Mouse (Mus musculus): ENCODE results near the gene Rspo1.
A peak's percentile ranks its signal among the peaks of the same experiment; 100 is the strongest.

Rspo1 gene

DNA sequence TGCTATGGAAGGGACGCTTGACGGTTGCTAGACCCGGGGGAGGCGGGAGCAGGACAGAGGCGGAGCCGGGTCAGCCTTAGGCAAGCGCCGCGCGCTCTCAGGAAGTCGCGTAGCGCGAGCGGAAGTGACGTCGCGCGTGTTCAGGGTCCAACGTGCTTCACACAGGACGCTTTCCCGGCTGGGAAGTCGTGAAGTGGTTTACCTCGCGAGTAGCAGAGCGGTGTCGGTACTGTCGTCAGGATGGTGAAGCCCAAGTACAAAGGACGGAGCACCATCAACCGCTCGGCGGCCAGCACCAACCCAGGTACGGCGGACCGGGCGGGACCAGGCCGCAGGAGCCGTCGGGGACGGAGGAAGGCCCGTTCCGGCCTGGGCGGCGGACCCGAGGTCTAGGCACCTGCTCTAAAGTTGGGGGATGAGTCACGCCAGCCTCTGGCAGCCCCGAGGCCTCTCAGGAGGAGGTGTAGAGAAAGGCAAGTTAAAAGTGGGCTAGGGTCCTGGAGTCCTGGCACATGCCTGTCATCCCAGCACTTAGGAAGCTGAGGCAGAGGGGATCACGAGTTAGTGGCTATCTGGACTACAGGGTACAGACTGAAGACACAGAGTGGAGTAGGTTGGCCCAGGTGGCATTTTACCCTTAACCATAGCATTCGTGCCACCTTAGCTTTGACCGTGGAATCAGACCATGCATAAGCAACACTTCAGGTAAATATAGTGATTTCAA is 43.8 kb downstream of the Rspo1 start:
- peak; percentile 100 for DNase-seq (ENCODE audit: low spot score)

DNA sequence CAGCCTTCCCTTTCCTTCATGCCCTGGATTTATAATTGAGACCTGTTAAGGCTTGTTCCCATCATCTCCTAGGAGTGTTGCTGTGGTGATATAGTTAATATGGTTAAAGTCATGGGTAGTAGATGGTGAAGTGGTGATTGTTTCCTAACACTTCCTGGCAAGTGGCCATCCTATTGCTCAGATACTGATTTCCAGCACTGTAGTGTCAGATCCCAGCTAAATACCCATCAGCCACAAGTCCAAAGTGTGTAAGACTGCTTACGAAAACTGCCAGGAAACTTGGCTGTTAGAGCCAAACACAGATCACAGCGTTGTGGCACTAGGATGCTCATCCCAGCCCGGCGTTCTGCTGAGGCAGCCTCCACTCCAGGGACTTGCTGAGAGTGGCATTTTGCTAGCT is 48.1 kb downstream of the Rspo1 start:
- no peak for DNase-seq (ENCODE audit: low spot score)

DNA sequence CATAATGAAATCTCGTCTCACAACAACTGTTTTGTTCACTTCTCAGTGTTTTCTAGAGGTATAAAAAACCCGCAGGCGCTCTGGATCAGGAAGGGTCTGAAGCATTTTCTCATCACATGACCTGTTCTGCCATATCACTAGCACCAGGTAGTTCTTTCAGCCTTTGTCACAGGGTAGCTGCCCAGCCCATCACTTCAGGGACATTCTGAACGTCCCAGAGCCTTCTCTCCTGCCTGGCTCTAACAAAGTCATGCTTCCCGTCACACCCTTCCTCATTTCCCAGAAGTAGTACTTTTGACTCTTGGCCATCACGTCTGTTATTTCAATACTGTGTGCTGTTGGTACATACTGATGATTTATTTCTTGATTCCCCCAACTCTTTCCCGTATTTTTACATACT is 58.2 kb downstream of the Rspo1 start:
- DNase-seq (ENCODE audit: low spot score) = no peak

DNA sequence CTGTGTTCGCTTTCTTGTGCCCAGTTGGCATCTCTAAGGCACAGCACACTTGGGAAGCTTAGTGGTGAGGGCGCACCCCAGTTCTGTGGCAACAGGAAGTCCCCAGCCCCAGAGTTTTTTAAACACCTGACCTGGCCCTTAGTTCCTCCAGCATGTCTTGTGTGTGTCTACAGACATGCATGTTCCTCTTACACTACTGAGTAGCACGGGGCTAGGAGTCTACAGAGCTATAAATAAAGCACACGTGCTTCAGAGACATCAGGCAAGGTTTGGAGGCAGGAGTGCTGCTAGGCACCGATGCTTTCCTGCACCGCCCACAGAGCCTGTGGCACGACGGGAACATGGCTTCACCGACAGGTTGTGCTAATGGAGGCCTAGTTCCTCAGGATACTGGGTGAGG is 69.2 kb downstream of the Rspo1 start:
- no peak for DNase-seq (ENCODE audit: low spot score)

DNA sequence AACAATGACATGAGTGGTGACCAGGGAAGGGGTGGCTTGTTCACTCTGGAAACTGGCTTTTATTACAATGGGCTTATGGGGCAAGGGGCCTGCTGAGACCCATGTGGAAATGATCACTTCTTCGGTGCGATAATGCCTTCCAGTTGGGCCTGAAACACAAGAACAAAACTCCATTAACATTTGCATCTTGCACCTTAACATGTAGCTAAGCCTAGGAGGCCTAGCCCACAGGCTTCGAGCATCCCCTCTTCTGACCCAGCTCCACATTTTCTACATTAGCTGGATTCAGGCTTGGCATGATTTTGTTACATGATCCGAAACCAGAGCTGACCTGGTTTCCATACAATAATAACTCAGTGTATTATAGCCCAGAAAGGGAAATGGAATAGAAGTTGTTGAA is 70.2 kb downstream of the Rspo1 start:
- no peak for DNase-seq (ENCODE audit: low spot score)

DNA sequence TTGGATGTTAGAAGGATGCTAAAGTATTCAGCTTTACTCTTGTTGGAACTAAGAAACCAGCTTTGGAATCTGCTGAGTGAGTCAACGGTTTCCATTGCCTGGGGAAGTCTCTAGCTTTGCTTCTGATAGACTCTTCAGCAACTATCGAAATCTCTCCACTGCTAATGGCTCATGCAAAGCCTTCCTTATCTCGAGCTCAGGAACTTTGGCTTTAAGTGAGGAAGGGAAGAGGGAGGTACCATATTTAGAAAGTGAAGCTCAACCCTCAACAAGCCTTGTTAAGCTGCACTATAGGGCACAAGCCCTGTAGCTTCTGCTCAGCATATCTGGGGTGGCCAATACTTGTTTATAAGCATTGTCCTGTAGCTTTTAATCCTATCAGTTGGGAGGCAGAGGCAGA is 71.0 kb downstream of the Rspo1 start:
- DNase-seq (ENCODE audit: low spot score) = no peak

DNA sequence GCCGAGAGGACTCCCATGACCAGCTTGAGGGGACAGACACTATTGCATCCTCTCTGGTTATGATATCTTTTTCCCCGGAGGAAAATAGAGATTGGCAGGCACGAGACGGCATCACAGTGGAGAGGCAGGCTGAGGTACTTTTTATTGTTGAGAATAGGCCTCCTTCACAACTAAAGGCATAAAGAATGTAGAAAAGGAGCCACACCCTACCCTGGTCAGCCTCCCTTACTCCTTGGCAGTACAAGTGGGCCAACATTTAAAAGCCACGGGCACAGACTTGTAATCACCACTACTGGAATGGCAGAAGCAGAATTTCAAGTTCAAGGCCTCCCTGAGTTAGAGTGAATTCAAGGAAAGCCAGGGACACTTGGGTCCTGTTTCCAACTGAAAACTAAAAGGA is 71.8 kb downstream of the Rspo1 start:
- DNase-seq (ENCODE audit: low spot score) = no peak
